Mouse (Mus musculus): ENCODE results near the gene Glrp1. TPM values are rescaled to one million over a fixed set of nuclear protein-coding genes. Genes with fewer than 3 reads are reported as not detected.

Glrp1 gene
- polyA plus RNA-seq, 1 experiment from 2014 or later: not detected

GRCm38 (mm10) chr1:88459196-88459595 is 50.7 kb downstream of the Glrp1 start:
- Histone ChIP-seq H3K27ac (no peak overlapping the region), H3K27me3 (no peaks in the 10 kb centered on the region), H3K4me2 (replicated peaks) (no peak overlapping the region), H3K9me3 (0 out of 2 replicates have a peak, but pooled peaks cover 5% of the 10 kb centered on the region), H3K4me3 (no peak overlapping the region), H3K4me1 (peaks cover 24% of the 10 kb centered on the region), H3K9ac (no peak overlapping the region), H3K36me3 (no peaks in the 10 kb centered on the region)
- WGBS: 90% methylated on average over 4 of the region's 4 CpGs
- ATAC-seq (ENCODE audit: low FRiP score, low read depth): no peak

GRCm38 (mm10) chr1:88456451-88457072 is 53.3 kb downstream of the Glrp1 start:
- Histone ChIP-seq H3K4me1 (no peaks in the 10 kb centered on the region), H3K9ac (no peak overlapping the region), H3K9me3 (0 out of 2 replicates have a peak, but pooled peaks cover 5% of the 10 kb centered on the region), H3K4me3 (no peak overlapping the region), H3K27me3 (no peaks in the 10 kb centered on the region), H3K36me3 (no peaks in the 10 kb centered on the region), H3K4me2 (replicated peaks) (no peak overlapping the region), H3K27ac (no peak overlapping the region)
- peak; percentile 72 for ATAC-seq (ENCODE audit: low FRiP score, low read depth)
- 55% methylated on average over 14 of the region's 14 CpGs for WGBS

GRCm38 (mm10) chr1:88455761-88456160 is 54.1 kb downstream of the Glrp1 start:
- WGBS: 75% methylated on average over 3 of the region's 3 CpGs
- Histone ChIP-seq H3K4me3 (no peak overlapping the region), H3K9me3 (0 out of 2 replicates have a peak, but pooled peaks cover 5% of the 10 kb centered on the region), H3K27me3 (no peaks in the 10 kb centered on the region), H3K36me3 (no peaks in the 10 kb centered on the region), H3K27ac (no peak overlapping the region), H3K4me1 (no peaks in the 10 kb centered on the region), H3K4me2 (replicated peaks) (no peak overlapping the region), H3K9ac (no peak overlapping the region)
- no peak for ATAC-seq (ENCODE audit: low FRiP score, low read depth)

GRCm38 (mm10) chr1:88454703-88455102 is 55.2 kb downstream of the Glrp1 start:
- no peak overlapping the region for H3K4me2 ChIP-seq (replicated peaks)
- no peaks in the 10 kb centered on the region for H3K36me3 ChIP-seq
- no peak overlapping the region for H3K27ac ChIP-seq
- 45% methylated on average over 3 of the region's 3 CpGs for WGBS
- H3K27me3 ChIP-seq: no peaks in the 10 kb centered on the region
- ATAC-seq (ENCODE audit: low FRiP score, low read depth): no peak
- no peaks in the 10 kb centered on the region for H3K4me1 ChIP-seq
- H3K4me3 ChIP-seq: no peak overlapping the region
- no peak overlapping the region for H3K9ac ChIP-seq
- 0 out of 2 replicates have a peak, but pooled peaks cover 5% of the 10 kb centered on the region for H3K9me3 ChIP-seq

- no peak overlapping the region for H3K9ac ChIP-seq
- no peaks in the 10 kb centered on the region for H3K9me3 ChIP-seq
- H3K36me3 ChIP-seq: no peaks in the 10 kb centered on the region
- no peak for ATAC-seq (ENCODE audit: low FRiP score, low read depth)
- no peak overlapping the region for H3K27ac ChIP-seq
- WGBS: 81% methylated on average over 6 of the region's 6 CpGs
- peaks cover 3% of the 10 kb centered on the region; the same call in 1 of the 2 replicates for H3K4me1 ChIP-seq
- no peak overlapping the region for H3K4me2 ChIP-seq (replicated peaks)
- no peaks in the 10 kb centered on the region for H3K27me3 ChIP-seq
- H3K4me3 ChIP-seq: no peak overlapping the region
Observed at GRCm38 (mm10) chr1:88452198-88452597, 57.7 kb downstream of the Glrp1 start.

- no peak overlapping the region for H3K27ac ChIP-seq
- WGBS: 84% methylated on average over 4 of the region's 4 CpGs
- H3K36me3 ChIP-seq: no peaks in the 10 kb centered on the region
- no peak for ATAC-seq (ENCODE audit: low FRiP score, low read depth)
- no peak overlapping the region for H3K4me2 ChIP-seq (replicated peaks)
- H3K9ac ChIP-seq: no peak overlapping the region
- no peaks in the 10 kb centered on the region for H3K9me3 ChIP-seq
- H3K4me3 ChIP-seq: no peak overlapping the region
- H3K27me3 ChIP-seq: no peaks in the 10 kb centered on the region
- peaks cover 4% of the 10 kb centered on the region; the same call in 1 of the 2 replicates for H3K4me1 ChIP-seq
Observed at GRCm38 (mm10) chr1:88450668-88451067, 59.2 kb downstream of the Glrp1 start.

Other genes starting within 250 kb of the Glrp1 start
- 190 and 205 TPM in 2 replicates for gene Hjurp, start 232.4 kb downstream of the Glrp1 start, polyA plus RNA-seq (2015; fragmentation: Nextera tagmentation; extraction: Ambion mirVana)
- gene Trpm8, start 232.4 kb downstream of the Glrp1 start, polyA plus RNA-seq (2015; fragmentation: Nextera tagmentation; extraction: Ambion mirVana): not detected in 2 replicates
- 0.54 TPM in 1 of 2 replicates, not detected in the other for gene Spp2, start 103.1 kb downstream of the Glrp1 start, polyA plus RNA-seq (2015; fragmentation: Nextera tagmentation; extraction: Ambion mirVana)
- 10.2 and 11.5 TPM in 2 replicates for gene Arl4c, start 192.2 kb upstream of the Glrp1 start, polyA plus RNA-seq (2015; fragmentation: Nextera tagmentation; extraction: Ambion mirVana)

All from limb, embryonic 13.5 days (tissue).